Mouse (Mus musculus) neural tube, embryonic 12.5 days (tissue): Measurements from ENCODE around the gene Paqr6. TPM values are rescaled to one million over a fixed set of nuclear protein-coding genes. Genes with fewer than 3 reads are reported as not detected.
A peak's percentile ranks its signal among the peaks of the same experiment; 100 is the strongest.
"Not testable (repeated sequence)": the region's sequence is repeated elsewhere in the genome, so short reads cannot be mapped to it uniquely, and the experiment has no call there.

ENCODE experiments used
- ATAC-seq: fragments of 200-750 bp; cut with Nextera tagmentation; 2 replicates; pipeline ENCODE4 v1.8.0; 2017; ENCODE audit warnings: low read depth, mild to moderate bottlenecking, moderate TSS enrichment, moderate library complexity; ENCODE audit not compliant: low FRiP score
- H3K27ac ChIP-seq: fragments of 300-500 bp; sonication (generic); 2 replicates; pipeline ENCODE4 v1.5.1; 2016
- H3K27me3 ChIP-seq: fragments of 300-500 bp; sonication (generic); replicated peaks from 2 replicates; pipeline ENCODE4 v1.6.1; 2016; ENCODE audit warnings: mild to moderate bottlenecking
- H3K36me3 ChIP-seq: fragments of 300-500 bp; sonication (generic); 2 replicates; pipeline ENCODE4 v1.6.1; 2016; ENCODE audit warnings: mild to moderate bottlenecking
- H3K4me1 ChIP-seq: fragments of 300-500 bp; sonication (generic); 2 replicates; pipeline ENCODE4 v1.6.1; 2016
- H3K4me2 ChIP-seq: fragments of 300-500 bp; sonication (generic); replicated peaks from 2 replicates; pipeline ENCODE4 v1.6.1; 2016; ENCODE audit warnings: mild to moderate bottlenecking
- H3K4me3 ChIP-seq: fragments of 300-500 bp; sonication (generic); 2 replicates; pipeline ENCODE4 v1.5.1; 2016
- H3K9ac ChIP-seq: fragments of 300-500 bp; sonication (generic); 2 replicates; pipeline ENCODE4 v1.6.1; 2016; ENCODE audit warnings: mild to moderate bottlenecking
- H3K9me3 ChIP-seq: fragments of 300-500 bp; sonication (generic); 2 replicates; pipeline ENCODE4 v1.6.1; 2016; ENCODE audit warnings: mild to moderate bottlenecking
- WGBS: fragments of 180-500 bp; shearing (Covaris S2); methylation state at CpG from one replicate; pipeline ENCODE4 v1.1.7; 2016; 5-methylcytosine and 5-hydroxymethylcytosine counted together
- polyA plus RNA-seq: library from polyadenylated mRNA; unstranded; fragments of >200 nt; fragmentation: Nextera tagmentation; extraction: Ambion mirVana; gene quantifications from 2 replicates; pipeline ENCODE4 v1.2.1, GENCODE M21; 2016

Paqr6 gene
- polyA plus RNA-seq, 1 experiment from 2014 or later, result 2.0 TPM

DNA sequence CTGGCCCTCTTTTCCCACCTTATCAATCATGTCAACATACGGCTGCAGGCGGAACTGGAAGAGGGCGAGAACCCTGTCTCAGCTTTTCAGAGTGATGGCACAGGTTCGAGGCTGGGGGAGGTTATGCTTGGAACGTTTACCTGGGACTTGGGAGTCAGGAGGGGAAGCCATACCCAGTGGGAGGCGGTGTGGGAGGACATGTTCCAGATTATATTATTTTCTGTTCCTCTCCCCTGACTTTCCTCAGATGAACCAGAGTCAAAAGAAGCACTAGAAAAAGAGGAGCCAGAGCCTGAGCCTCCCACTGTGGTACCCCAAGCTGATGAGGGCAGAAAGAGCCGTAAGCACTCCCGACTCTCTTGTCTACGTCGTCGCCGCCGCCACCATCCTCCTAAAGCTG lies 13.7 kb upstream of the Paqr6 start:
- Histone ChIP-seq H3K27ac (no peak overlapping the region), H3K4me1 (no peaks in the 10 kb centered on the region), H3K27me3 (no peaks in the 10 kb centered on the region), H3K36me3 (peaks cover 96% of the 10 kb centered on the region), H3K4me3 (no peak overlapping the region), H3K9ac (no peak overlapping the region), H3K9me3 (no peaks in the 10 kb centered on the region), H3K4me2 (no peak overlapping the region)
- 93% methylated on average over 13 of the region's 13 CpGs for WGBS
- ATAC-seq, result no peak

DNA sequence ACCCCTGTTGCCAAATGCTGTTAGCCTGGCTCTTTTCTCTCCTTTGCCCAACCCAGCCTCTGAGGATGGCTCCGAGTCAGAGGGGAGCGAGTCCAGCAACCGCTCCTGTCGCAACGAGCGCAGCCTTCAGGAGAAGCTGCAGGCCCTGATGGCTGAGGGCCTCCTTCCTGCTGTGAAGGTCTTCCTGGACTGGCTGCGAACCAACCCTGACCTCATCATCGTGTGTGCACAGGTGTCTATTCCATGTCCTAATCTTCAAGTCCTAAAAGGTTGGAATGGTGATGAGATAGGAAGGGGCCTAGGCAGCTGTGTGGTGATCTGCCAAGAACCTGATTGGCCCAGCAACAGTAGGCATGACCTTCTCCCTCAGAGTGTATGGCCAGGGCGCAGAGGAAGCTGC lies 11.5 kb upstream of the Paqr6 start:
- no peak for ATAC-seq
- Histone ChIP-seq H3K4me3 (no peak overlapping the region), H3K9ac (no peak overlapping the region), H3K9me3 (no peaks in the 10 kb centered on the region), H3K27me3 (no peaks in the 10 kb centered on the region), H3K36me3 (peaks cover 96% of the 10 kb centered on the region), H3K4me1 (no peaks in the 10 kb centered on the region), H3K4me2 (no peak overlapping the region), H3K27ac (no peak overlapping the region)
- WGBS, result 94% methylated on average over 9 of the region's 9 CpGs

DNA sequence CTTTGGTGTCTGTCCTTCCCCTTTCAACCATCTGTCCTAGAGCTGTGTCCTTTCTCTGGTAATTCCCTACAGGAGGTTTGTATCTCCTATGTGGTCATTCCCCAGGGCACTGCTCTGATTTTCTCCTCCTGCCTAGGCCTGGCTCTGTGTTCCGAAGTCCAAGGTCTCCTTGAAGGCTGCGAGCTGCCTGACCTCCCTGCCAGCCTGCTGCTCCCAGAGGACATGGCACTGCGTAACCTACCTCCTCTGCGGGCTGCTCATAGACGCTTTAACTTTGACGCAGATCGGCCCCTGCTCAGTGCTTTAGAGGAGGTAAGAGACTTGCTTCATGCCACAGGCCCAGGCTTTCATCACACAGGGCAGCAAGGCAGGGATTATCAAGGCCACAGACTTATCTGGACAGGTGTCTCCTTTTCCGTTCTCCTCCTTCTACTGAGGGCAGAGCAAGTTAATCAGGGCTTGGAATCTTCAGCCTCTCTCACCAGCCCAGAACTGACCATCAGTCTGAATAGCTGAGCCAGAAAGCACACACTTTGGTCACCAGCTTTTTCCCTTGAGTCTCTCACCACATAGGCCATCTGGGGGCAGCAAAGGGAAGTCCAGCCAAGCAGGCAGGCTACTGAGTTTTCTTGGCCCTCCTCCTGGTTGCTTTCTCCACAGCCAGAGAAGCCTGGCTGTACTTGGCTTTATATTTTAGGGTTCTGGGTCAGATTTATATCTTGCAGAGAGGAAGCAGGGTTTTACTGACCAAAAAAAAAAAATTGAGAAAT lies 9.8 kb upstream of the Paqr6 start:
- Histone ChIP-seq H3K4me3 (no peak overlapping the region), H3K4me1 (no peaks in the 10 kb centered on the region), H3K9ac (0 out of 2 replicates have a peak overlapping the region, but pooled peaks have one; percentile 13), H3K27ac (no peak overlapping the region), H3K4me2 (no peak overlapping the region), H3K36me3 (peaks cover 98% of the 10 kb centered on the region), H3K27me3 (no peaks in the 10 kb centered on the region), H3K9me3 (no peaks in the 10 kb centered on the region)
- ATAC-seq, result no peak
- WGBS, result 94% methylated on average over 8 of the region's 8 CpGs

DNA sequence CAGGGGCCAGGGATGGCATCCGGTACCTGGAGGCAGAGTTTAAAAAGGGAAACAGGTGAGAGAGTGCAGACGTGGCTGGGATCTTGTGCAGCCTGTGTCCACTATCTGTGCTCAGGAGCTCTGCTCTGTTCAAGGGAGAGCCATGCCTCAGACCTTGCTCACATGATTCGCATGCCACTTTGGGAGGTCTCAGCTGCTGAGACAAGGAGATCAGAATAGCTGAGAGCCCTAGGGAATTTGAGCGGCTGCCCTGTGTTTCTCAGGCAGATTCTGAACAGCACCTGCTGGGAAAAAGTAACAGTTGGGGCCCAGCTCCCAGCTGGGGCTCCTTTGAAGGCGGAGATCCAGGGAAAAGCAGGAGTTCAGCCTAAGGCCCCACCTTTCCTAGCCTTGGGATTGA lies 4.8 kb upstream of the Paqr6 start:
- Histone ChIP-seq H3K4me2 (no peak overlapping the region), H3K9me3 (no peaks in the 10 kb centered on the region), H3K27ac (no peak overlapping the region), H3K36me3 (peaks cover 77% of the 10 kb centered on the region), H3K4me3 (no peak overlapping the region), H3K27me3 (peaks cover 9% of the 10 kb centered on the region), H3K9ac (no peak overlapping the region), H3K4me1 (0 out of 2 replicates have a peak, but pooled peaks cover 4% of the 10 kb centered on the region)
- no peak for ATAC-seq
- 66% methylated on average over 5 of the region's 5 CpGs for WGBS

DNA sequence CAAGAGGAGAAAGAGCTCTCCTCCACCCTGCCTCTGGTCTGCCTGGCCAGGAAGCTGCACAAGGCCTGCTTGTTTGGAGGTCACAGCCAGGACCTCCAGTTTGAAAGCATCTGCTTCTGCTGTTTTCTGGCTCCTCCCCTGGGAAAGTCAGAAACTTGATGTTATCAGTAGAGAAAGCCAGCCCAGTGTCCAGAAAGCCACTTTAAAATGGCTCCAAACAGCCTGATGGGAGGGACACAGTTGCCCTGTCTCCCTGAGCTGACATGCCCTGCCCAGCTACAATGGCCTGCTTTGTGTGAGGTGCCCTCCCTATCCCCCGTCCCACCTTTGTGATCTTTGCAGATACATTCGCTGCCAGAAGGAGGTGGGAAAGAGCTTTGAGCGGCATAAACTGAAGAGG lies 4.4 kb upstream of the Paqr6 start:
- H3K4me1 ChIP-seq, result 0 out of 2 replicates have a peak, but pooled peaks cover 4% of the 10 kb centered on the region
- no peak overlapping the region for H3K9ac ChIP-seq
- no peak; the same call in 1 of the 2 replicates for ATAC-seq
- WGBS, result 77% methylated on average over 3 of the region's 3 CpGs
- no peaks in the 10 kb centered on the region for H3K9me3 ChIP-seq
- peaks cover 73% of the 10 kb centered on the region for H3K36me3 ChIP-seq
- H3K4me2 ChIP-seq, result no peak overlapping the region
- no peak overlapping the region for H3K4me3 ChIP-seq
- H3K27ac ChIP-seq, result no peak overlapping the region
- peaks cover 13% of the 10 kb centered on the region for H3K27me3 ChIP-seq

DNA sequence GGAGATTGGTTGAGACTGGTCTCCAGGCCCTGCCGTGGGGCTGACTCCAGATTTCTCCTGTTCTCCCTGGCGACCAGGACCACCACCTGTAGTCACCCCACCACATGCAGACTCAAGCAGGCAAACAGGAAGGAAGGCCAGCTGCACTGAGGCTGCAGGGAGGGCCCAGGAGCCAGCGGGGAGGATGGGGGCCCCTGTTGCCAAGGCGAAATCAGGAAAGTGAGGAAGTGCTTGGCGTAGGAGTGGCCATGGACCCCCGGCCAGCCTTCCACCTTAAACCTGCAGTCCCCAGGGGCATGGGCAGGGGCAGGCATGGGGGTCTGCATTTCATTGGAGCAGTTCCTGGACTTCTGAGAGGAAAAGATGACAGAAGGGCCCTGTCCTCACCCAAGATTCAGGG lies 3.3 kb upstream of the Paqr6 start:
- Histone ChIP-seq H3K4me2 (no peak overlapping the region), H3K9me3 (no peaks in the 10 kb centered on the region), H3K27ac (no peak overlapping the region), H3K4me3 (no peak overlapping the region), H3K9ac (no peak overlapping the region), H3K4me1 (peaks cover 7% of the 10 kb centered on the region; the same call in 1 of the 2 replicates), H3K27me3 (peaks cover 23% of the 10 kb centered on the region), H3K36me3 (peaks cover 62% of the 10 kb centered on the region)
- WGBS, result 82% methylated on average over 6 of the region's 6 CpGs
- ATAC-seq, result no peak

DNA sequence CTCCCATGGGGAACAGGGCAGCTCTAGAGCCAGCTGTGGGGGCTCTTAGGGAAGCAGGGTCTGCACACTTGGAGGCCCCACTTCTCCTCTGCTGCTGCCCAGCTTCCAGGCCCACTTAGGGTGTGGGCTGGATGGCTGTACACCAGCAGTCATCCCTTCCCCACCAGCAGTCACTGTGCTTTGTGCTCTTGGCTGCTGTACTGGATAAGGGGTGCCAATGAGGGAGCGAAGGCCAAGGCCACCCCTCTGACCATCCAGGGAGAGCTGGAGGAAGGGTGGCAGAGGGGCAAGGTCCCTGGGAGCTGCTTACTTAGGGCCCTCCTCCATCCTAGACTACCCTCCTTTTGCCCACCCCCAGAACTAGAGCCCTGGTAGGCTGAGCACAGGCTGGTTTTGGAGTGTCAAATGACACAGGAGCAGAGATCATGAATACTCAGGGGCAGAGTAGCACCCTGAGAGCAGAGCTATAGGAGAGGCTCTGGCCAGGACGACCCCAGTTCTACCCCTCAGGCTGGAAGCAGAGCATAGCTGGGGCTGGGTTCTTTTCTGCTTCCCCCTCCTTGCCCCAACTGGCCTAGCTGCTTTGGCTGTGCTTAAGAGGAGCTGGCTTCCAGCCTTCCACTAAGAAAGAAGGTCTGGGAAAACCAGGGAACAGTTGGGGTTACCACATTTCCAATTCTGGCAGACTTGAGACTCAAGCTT lies 2.6 kb upstream of the Paqr6 start:
- Histone ChIP-seq H3K9ac (no peak overlapping the region), H3K4me2 (no peak overlapping the region), H3K36me3 (peaks cover 55% of the 10 kb centered on the region), H3K27ac (no peak overlapping the region), H3K4me3 (no peak overlapping the region), H3K4me1 (peaks cover 7% of the 10 kb centered on the region; the same call in 1 of the 2 replicates), H3K9me3 (no peaks in the 10 kb centered on the region), H3K27me3 (peaks cover 24% of the 10 kb centered on the region)
- ATAC-seq, result no peak
- 91% methylated on average over 2 of the region's 2 CpGs for WGBS

DNA sequence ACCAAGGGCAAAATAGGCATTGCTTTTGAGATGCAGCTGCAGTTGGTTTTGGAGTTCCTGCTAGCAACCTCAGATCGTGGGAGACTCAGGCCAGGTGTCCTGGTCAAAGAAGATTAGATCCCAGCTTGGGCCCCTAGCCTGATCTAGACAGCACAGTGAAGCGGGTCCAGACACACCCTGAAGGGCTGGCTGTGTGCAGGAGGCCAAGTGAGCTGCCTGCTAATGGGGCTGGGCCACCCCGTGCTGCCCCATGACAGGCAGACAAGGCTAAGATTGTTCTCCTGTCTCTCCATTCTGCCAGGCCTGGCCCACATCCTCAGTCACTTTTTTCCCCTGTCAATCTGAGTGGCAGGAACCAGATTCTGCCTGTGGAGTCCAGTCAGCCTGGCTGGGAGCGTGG lies 684 bp upstream of the Paqr6 start:
- H3K27me3 ChIP-seq, result peaks cover 24% of the 10 kb centered on the region
- H3K9ac ChIP-seq, result no peak overlapping the region
- no peak overlapping the region for H3K4me3 ChIP-seq
- no peak overlapping the region for H3K27ac ChIP-seq
- H3K4me1 ChIP-seq, result peaks cover 7% of the 10 kb centered on the region; the same call in 1 of the 2 replicates
- ATAC-seq, result no peak
- H3K9me3 ChIP-seq, result no peaks in the 10 kb centered on the region
- 68% methylated on average over 4 of the region's 4 CpGs for WGBS
- H3K36me3 ChIP-seq, result peaks cover 37% of the 10 kb centered on the region
- no peak overlapping the region for H3K4me2 ChIP-seq

DNA sequence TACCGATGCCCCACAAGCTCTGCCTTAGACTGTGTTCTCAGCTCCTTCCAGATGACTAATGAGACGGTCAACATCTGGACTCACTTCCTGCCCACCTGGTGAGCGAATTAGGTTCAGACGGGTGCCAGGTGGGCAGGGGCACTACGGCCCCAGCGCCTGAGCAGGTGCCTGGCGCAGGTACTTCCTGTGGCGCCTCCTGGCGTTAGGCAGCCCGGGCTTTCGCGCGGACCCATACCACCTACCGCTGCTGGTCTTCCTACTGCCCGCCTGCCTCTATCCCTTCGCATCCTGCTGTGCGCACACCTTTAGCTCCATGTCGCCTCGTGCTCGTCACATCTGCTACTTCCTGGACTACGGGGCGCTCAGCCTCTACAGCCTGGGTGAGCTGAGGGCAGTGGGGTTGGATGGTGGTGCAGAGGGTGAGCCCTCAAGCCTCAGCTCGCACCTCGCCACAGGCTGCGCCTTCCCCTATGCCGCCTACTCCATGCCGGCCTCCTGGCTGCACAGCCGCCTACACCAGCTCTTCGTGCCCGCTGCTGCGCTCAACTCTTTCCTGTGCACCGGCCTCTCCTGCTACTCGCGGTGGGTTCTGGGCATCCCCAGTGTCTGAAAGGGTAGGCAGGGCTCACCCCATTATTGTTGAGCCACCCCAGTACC lies 1.4 kb downstream of the Paqr6 start:
- H3K9ac ChIP-seq, result no peak overlapping the region
- H3K4me3 ChIP-seq, result no peak overlapping the region
- peaks cover 3% of the 10 kb centered on the region; the same call in 1 of the 2 replicates for H3K4me1 ChIP-seq
- ATAC-seq, result no peak
- H3K27me3 ChIP-seq, result peaks cover 24% of the 10 kb centered on the region
- 34% methylated on average over 34 of the region's 34 CpGs for WGBS
- H3K9me3 ChIP-seq, result peaks cover 11% of the 10 kb centered on the region; the same call in 1 of the 2 replicates
- H3K27ac ChIP-seq, result no peak overlapping the region
- peak overlapping the region; percentile 33 for H3K4me2 ChIP-seq
- peaks cover 16% of the 10 kb centered on the region for H3K36me3 ChIP-seq

DNA sequence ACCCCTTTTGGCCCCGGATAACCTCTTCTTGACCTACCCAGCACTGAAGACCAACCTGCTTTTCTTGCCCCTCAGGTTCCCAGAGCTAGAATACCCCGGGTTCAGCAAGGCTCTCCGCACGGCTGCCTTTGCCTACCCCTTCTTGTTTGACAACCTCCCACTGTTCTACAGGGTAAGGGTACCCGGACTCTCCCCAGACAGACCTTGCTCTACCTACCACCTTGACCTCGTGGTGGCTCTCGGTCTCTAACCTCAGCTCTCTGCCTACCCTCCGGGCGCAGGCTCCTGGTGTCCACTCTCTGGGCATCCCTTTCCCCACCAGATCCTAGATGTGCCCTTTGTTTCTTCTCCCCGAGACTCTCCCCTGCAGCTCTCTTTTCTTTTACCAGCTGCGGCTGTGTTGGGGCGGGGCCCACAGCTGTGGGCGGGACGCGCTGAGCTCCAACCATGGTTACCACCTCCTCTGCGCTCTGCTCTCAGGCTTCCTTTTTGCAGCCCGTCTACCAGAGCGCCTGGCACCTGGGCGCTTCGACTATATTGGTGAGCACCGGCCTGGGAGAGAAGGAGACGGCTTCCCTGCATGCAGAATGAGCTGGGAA lies 2.5 kb downstream of the Paqr6 start:
- H3K27ac ChIP-seq, H3K9ac ChIP-seq, H3K36me3 ChIP-seq, H3K4me1 ChIP-seq: not testable (repeated sequence)
- WGBS, result 7% methylated on average over 22 of the region's 22 CpGs
- ATAC-seq, result peak; percentile 86
- H3K4me3 ChIP-seq, result peak overlapping the region; percentile 23
- H3K27me3 ChIP-seq, result peaks cover 24% of the 10 kb centered on the region
- H3K4me2 ChIP-seq, result peak overlapping the region; percentile 47
- H3K9me3 ChIP-seq, result peaks cover 17% of the 10 kb centered on the region

DNA sequence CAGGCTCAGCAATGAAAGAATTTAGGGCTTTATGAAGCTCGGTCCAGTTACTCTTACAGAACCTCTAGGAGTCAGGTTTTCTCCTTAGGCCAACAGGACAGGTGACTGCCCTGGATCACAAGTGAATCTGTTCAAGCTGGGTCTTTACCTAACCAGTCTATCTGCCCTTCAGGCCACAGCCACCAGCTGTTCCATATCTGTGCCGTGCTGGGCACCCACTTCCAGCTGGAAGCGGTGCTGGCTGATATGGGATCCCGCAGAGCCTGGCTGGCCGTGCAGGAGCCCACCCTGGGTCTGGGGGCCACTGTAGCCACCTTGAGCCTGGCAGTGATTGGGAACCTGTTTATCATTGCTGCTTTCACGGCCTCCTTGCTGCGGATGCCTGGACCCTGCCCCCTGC lies 3.1 kb downstream of the Paqr6 start:
- Histone ChIP-seq H3K4me2 (peak overlapping the region; percentile 47), H3K9me3 (peaks cover 17% of the 10 kb centered on the region), H3K27me3 (peaks cover 24% of the 10 kb centered on the region)
- ATAC-seq, result peak; percentile 48; the same call in 1 of the 2 replicates
- not testable (repeated sequence) for H3K36me3 ChIP-seq, H3K27ac ChIP-seq, H3K9ac ChIP-seq, H3K4me3 ChIP-seq, H3K4me1 ChIP-seq
- WGBS, result 49% methylated on average over 4 of the region's 7 CpGs

DNA sequence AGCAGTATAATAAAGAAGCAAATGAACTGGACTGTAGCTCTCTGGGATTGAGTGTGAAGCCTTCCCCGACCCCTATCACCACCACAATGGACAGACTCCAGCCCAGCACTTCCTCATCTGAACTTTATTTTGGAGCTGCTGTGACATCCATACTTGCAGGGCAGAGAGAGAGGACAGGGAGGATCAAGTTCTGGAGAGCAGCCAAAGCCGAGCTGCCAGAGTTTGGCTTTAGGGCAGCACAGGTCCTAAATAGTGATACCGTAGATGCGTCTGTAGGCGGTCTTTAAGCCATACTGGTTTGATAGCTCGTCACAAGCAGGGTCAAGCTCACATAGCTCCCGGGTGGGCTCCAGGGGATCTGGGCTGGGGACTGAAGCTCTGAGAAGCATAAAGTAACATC lies 4.1 kb downstream of the Paqr6 start:
- H3K4me3 ChIP-seq, H3K27ac ChIP-seq, H3K36me3 ChIP-seq, ATAC-seq, H3K4me1 ChIP-seq, H3K9ac ChIP-seq, H3K4me2 ChIP-seq: not testable (repeated sequence)
- 92% methylated on average over 7 of the region's 7 CpGs for WGBS
- peaks cover 17% of the 10 kb centered on the region for H3K9me3 ChIP-seq
- H3K27me3 ChIP-seq, result peaks cover 24% of the 10 kb centered on the region
